Mouse (Mus musculus): ENCODE data around the gene Fxr1. TPM values are rescaled to one million over a fixed set of nuclear protein-coding genes. Genes with fewer than 3 reads are reported as not detected.
"Not testable (repeated sequence)": the region's sequence is repeated elsewhere in the genome, so short reads cannot be mapped to it uniquely, and the experiment has no call there.

Gene Fxr1
- 42.4 and 44.7 TPM in 2 replicates for polyA plus RNA-seq (2015; fragmentation: Nextera tagmentation; extraction: Ambion mirVana)

DNA sequence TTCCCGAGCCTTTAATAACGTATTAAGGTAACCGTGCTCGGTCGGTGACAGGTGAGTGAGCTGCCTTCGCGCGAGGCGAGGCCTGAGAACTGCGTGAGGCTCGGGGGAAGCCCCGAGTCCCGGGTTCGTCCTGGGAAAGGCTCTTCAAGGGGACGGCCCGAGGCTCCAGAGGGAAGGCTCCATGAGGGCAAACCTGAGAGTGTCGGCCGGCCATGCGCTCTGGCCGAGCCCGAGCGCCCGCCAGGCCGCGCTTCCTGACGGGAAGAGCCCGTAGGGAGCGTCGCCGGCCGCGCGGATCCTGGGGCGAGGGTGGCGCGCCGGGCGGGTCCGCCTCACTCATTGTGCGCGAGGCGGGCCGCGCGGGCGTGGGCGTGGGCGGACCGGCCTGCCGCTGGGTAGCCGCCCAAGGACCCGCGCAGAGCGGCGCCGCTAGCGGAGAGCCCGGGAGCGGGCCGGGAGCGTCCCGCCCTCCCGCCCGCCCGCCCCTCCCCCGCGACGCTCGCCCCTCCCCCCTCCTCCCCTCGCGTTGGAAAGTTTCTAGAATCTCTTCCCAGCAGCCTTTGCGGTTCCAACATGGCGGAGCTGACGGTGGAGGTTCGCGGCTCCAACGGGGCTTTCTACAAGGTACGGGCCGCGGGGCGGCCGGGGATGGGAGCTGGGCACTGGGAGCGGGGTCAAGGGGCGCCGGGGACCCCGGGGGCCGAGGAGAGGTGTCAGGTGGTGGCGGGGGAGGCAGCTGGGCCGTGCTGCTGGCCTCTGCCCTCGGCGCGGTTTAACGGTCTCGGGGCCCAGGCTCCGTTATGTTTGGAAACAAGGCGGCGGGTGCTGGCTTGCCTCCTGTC, at the start of gene Fxr1:
Fxr1 (plus strand) TSS at position 404 of the 842 bp plus-strand sequence.
- ATAC-seq (ENCODE audit: low FRiP score): peak; percentile 97
- WGBS: under 1% methylated on average over 58 of the region's 97 CpGs
- H3K4me1 ChIP-seq (replicated peaks): peaks cover 18% of the 10 kb centered on the region
- H3K9me3 ChIP-seq: no peaks in the 10 kb centered on the region
- H3K4me2 ChIP-seq: peak within 1 kb of the TSS; percentile 78
- H3K27ac ChIP-seq: peak within 1 kb of the TSS; percentile 94
- no peaks in the 10 kb centered on the region for H3K27me3 ChIP-seq
- H3K4me3 ChIP-seq: peak within 1 kb of the TSS; percentile 96
- H3K9ac ChIP-seq: peak within 1 kb of the TSS; percentile 96
- H3K36me3 ChIP-seq: no peaks in the 10 kb centered on the region

- H3K9me3 ChIP-seq: no peaks in the 10 kb centered on the region
- WGBS: 67% methylated on average over 6 of the region's 6 CpGs
- H3K4me3 ChIP-seq: no peak overlapping the region
- no peak overlapping the region for H3K27ac ChIP-seq
- no peaks in the 10 kb centered on the region for H3K36me3 ChIP-seq
- ATAC-seq (ENCODE audit: low FRiP score): no peak
- no peak overlapping the region for H3K9ac ChIP-seq
- no peak overlapping the region for H3K4me2 ChIP-seq
- H3K4me1 ChIP-seq (replicated peaks): no peaks in the 10 kb centered on the region
- no peaks in the 10 kb centered on the region for H3K27me3 ChIP-seq
These were observed 40.3 kb upstream of the Fxr1 start for GRCm38 (mm10) chr3:33979395-33979794.

GRCm38 (mm10) chr3:33982746-33983145, 37.0 kb upstream of the Fxr1 start:
- ATAC-seq (ENCODE audit: low FRiP score): no peak
- H3K36me3 ChIP-seq: no peaks in the 10 kb centered on the region
- no peak overlapping the region for H3K4me3 ChIP-seq
- no peak overlapping the region for H3K27ac ChIP-seq
- WGBS: 90% methylated on average over 5 of the region's 5 CpGs
- H3K9ac ChIP-seq: no peak overlapping the region
- H3K27me3 ChIP-seq: no peaks in the 10 kb centered on the region
- no peak overlapping the region for H3K4me2 ChIP-seq
- no peaks in the 10 kb centered on the region for H3K9me3 ChIP-seq
- H3K4me1 ChIP-seq (replicated peaks): no peaks in the 10 kb centered on the region

- 72% methylated on average over 8 of the region's 8 CpGs for WGBS
- no peaks in the 10 kb centered on the region for H3K27me3 ChIP-seq
- H3K36me3 ChIP-seq: no peaks in the 10 kb centered on the region
- ATAC-seq (ENCODE audit: low FRiP score): no peak
- H3K4me1 ChIP-seq (replicated peaks): no peaks in the 10 kb centered on the region
- H3K9ac ChIP-seq: no peak overlapping the region
- H3K4me3 ChIP-seq: no peak overlapping the region
- no peak overlapping the region for H3K4me2 ChIP-seq
- no peak overlapping the region for H3K27ac ChIP-seq
- no peaks in the 10 kb centered on the region for H3K9me3 ChIP-seq
These were observed 30.4 kb upstream of the Fxr1 start for GRCm38 (mm10) chr3:33989302-33989701.

DNA sequence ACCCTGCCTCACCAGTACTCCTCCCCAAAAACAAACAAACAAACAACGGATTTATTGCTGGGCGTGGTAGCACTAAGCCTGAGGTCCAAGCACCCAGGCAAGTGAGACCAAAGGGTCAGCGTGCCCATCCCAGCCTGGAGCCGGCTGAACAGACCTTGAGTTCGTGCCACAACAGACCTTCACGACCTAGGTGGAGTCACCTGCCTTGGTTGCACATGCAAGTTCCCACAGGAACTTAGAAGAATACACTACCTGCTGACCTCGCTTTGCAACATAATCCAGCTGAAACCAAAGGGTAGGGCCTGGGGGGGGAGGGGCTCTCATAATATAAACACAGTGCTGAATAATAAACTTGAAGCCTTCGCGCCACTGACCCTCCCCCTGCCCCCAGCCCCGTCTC, 29.3 kb upstream of the Fxr1 start:
- Histone ChIP-seq H3K27ac (no peak overlapping the region), H3K36me3 (no peaks in the 10 kb centered on the region), H3K9me3 (no peaks in the 10 kb centered on the region), H3K4me3 (no peak overlapping the region), H3K9ac (no peak overlapping the region), H3K4me2 (no peak overlapping the region), H3K27me3 (no peaks in the 10 kb centered on the region), H3K4me1 (replicated peaks) (no peaks in the 10 kb centered on the region)
- ATAC-seq (ENCODE audit: low FRiP score): no peak
- 78% methylated on average over 10 of the region's 10 CpGs for WGBS

- no peak overlapping the region for H3K27ac ChIP-seq
- ATAC-seq (ENCODE audit: low FRiP score): no peak
- no peak overlapping the region for H3K4me2 ChIP-seq
- no peak overlapping the region for H3K4me3 ChIP-seq
- H3K36me3 ChIP-seq: no peaks in the 10 kb centered on the region
- H3K4me1 ChIP-seq (replicated peaks): no peaks in the 10 kb centered on the region
- WGBS: 74% methylated on average over 8 of the region's 8 CpGs
- no peaks in the 10 kb centered on the region for H3K27me3 ChIP-seq
- no peaks in the 10 kb centered on the region for H3K9me3 ChIP-seq
- H3K9ac ChIP-seq: no peak overlapping the region
These were observed 28.8 kb upstream of the Fxr1 start for GRCm38 (mm10) chr3:33990921-33991320.

DNA sequence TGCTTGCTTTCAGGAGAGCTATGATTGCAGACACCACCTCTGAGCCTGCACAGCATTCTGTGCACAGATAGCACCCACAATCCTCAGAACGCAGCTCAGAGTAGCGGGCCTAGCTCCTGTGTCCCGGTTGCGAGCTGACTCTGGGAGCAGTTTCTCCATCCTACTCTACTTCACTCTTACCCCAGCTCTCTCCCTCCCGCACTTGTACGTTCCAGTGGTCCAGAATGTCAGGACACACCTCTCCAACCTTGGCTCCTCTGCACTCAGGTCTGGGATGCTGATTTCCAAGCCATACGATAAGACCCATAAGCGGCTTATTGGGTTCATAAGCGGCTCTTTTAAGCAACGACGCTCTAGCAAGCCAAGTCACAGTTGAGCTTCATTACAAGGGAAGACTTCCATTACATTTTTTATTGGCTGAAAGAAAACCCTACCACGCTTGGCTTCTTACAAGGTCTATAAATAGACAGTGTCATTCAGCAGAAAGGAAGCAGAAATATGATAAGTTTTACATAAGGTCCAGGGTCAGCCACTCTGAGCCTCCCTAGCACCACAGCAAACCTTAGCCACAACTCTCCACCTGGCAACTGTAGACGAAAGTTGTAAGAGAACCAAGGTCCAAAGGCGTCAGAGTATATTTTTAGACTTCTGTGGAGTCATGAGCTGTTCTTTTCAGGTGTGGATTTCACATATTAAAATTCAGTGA, 26.2 kb upstream of the Fxr1 start:
- ATAC-seq (ENCODE audit: low FRiP score): no peak
- 92% methylated on average over 14 of the region's 14 CpGs for WGBS
- H3K9ac ChIP-seq: no peak overlapping the region

GRCm38 (mm10) chr3:33994127-33994488, 25.6 kb upstream of the Fxr1 start:
- no peak for ATAC-seq (ENCODE audit: low FRiP score)
- Histone ChIP-seq H3K9me3 (no peaks in the 10 kb centered on the region), H3K4me1 (replicated peaks) (no peaks in the 10 kb centered on the region), H3K36me3 (no peaks in the 10 kb centered on the region), H3K27ac (no peak overlapping the region), H3K9ac (no peak overlapping the region), H3K4me3 (no peak overlapping the region), H3K27me3 (no peaks in the 10 kb centered on the region), H3K4me2 (no peak overlapping the region)
- 83% methylated on average over 3 of the region's 3 CpGs for WGBS

More for the DNA sequence above, 26.2 kb upstream of the Fxr1 start:
- no peak overlapping the region for H3K27ac ChIP-seq
- H3K4me3 ChIP-seq: no peak overlapping the region
- no peaks in the 10 kb centered on the region for H3K27me3 ChIP-seq
- no peaks in the 10 kb centered on the region for H3K36me3 ChIP-seq
- H3K9me3 ChIP-seq: no peaks in the 10 kb centered on the region
- H3K4me1 ChIP-seq (replicated peaks): no peaks in the 10 kb centered on the region
- no peak overlapping the region for H3K4me2 ChIP-seq

GRCm38 (mm10) chr3:34001691-34002090, 18.1 kb upstream of the Fxr1 start:
- H3K4me1 ChIP-seq (replicated peaks); H3K9me3 ChIP-seq; H3K27me3 ChIP-seq; ATAC-seq (ENCODE audit: low FRiP score); H3K36me3 ChIP-seq; H3K4me2 ChIP-seq; H3K27ac ChIP-seq; H3K4me3 ChIP-seq; H3K9ac ChIP-seq: not testable (repeated sequence)

DNA sequence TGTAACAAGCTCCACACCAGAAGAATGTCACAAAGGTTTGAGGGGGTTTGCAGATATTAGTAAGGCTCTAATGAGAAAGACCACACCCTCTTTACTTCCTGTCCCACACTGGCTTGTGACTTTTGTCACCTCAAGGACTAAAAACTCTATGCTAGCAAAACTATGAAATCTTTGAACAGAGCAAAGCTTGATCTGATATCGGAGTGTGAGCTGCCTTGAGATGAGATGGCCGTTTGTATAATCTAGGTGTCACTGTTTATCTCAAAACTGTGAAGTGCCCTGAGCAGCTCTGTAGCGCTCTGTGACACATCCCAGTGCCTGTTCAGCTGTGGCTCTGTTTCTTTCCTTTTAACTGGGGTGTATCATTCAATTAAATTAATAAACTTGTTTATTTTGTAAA, 15.9 kb upstream of the Fxr1 start:
- H3K4me1 ChIP-seq (replicated peaks): no peaks in the 10 kb centered on the region
- ATAC-seq (ENCODE audit: low FRiP score): no peak
- H3K9ac ChIP-seq: no peak overlapping the region
- no peak overlapping the region for H3K4me3 ChIP-seq
- no peak overlapping the region for H3K4me2 ChIP-seq
- WGBS: 90% methylated on average over 3 of the region's 3 CpGs
- no peaks in the 10 kb centered on the region for H3K9me3 ChIP-seq
- no peaks in the 10 kb centered on the region for H3K27me3 ChIP-seq
- H3K36me3 ChIP-seq: no peaks in the 10 kb centered on the region
- no peak overlapping the region for H3K27ac ChIP-seq

GRCm38 (mm10) chr3:34006301-34006700, 13.4 kb upstream of the Fxr1 start:
- Histone ChIP-seq H3K27ac (no peak overlapping the region), H3K36me3 (no peaks in the 10 kb centered on the region), H3K9me3 (no peaks in the 10 kb centered on the region), H3K4me3 (no peak overlapping the region), H3K4me2 (no peak overlapping the region), H3K27me3 (no peaks in the 10 kb centered on the region), H3K9ac (no peak overlapping the region), H3K4me1 (replicated peaks) (no peaks in the 10 kb centered on the region)
- WGBS: 37% methylated on average over 2 of the region's 2 CpGs
- no peak for ATAC-seq (ENCODE audit: low FRiP score)

DNA sequence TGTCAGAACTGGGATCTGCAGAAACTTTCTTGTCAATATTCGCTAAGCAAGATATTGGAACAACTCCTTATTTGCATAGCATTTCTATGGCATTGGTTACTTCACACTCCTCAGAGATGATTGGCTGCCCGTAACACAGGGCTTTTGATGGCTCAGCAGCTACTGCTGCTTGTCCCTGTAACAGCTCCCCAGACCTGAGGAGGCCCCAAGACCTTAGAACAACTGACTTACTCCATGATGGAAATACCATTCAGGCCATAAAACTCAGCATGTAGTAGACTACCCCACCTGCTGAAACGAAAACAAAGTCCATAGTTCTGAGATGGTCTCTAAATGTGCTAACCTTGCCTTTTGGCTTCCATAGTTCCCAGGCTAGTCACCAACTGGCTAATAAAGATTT, 12.9 kb upstream of the Fxr1 start:
- H3K27me3 ChIP-seq: no peaks in the 10 kb centered on the region
- no peak overlapping the region for H3K4me2 ChIP-seq
- H3K27ac ChIP-seq: no peak overlapping the region
- H3K4me1 ChIP-seq (replicated peaks): no peaks in the 10 kb centered on the region
- H3K4me3 ChIP-seq: no peak overlapping the region
- ATAC-seq (ENCODE audit: low FRiP score): no peak
- no peaks in the 10 kb centered on the region for H3K36me3 ChIP-seq
- H3K9me3 ChIP-seq: no peaks in the 10 kb centered on the region
- WGBS: 75% methylated on average over 3 of the region's 3 CpGs
- no peak overlapping the region for H3K9ac ChIP-seq

DNA sequence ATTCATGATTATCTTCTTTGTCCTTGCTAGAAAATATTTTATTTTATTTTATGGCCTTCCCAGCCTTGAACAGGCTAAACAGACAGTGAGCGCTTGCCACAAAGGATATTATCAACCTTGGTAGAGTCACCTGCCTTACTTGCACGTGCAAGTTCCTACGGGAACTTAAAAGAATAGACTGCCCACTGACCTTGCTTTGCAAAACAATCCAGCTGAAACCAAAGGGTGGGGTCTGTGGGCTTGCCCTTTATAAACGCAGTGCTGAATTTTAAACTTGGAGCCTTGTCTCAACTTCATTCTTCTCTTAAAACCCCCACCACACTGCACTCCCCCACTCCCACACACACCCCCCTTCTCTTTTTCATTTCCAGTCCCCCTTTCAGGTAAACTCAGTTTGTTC, 12.1 kb upstream of the Fxr1 start:
- no peaks in the 10 kb centered on the region for H3K4me1 ChIP-seq (replicated peaks)
- ATAC-seq (ENCODE audit: low FRiP score): no peak
- H3K27me3 ChIP-seq: no peaks in the 10 kb centered on the region
- whole genome bisulfite sequencing: 43% methylated on average over 4 of the region's 4 CpGs
- no peak overlapping the region for H3K4me2 ChIP-seq
- H3K4me3 ChIP-seq: no peak overlapping the region
- no peak overlapping the region for H3K9ac ChIP-seq
- no peaks in the 10 kb centered on the region for H3K36me3 ChIP-seq
- no peaks in the 10 kb centered on the region for H3K9me3 ChIP-seq
- no peak overlapping the region for H3K27ac ChIP-seq
